Mouse (Mus musculus) intestine, postnatal 0 days (tissue): Measurements from ENCODE around the gene Evi2b. TPM values are rescaled to one million over a fixed set of nuclear protein-coding genes. Genes with fewer than 3 reads are reported as not detected.

ENCODE experiments used
- ATAC-seq: fragments of 200-750 bp; cut with Nextera tagmentation; 2 replicates; pipeline ENCODE4 v1.8.0; 2017; ENCODE audit warnings: mild to moderate bottlenecking, moderate TSS enrichment, moderate library complexity
- H3K27ac ChIP-seq: fragments of 300-500 bp; sonication (generic); 2 replicates; pipeline ENCODE4 v1.5.1; 2014; ENCODE audit warnings: mild to moderate bottlenecking, low read depth, low read length, moderate library complexity
- H3K27me3 ChIP-seq: fragments of 300-500 bp; sonication (generic); replicated peaks from 2 replicates; pipeline ENCODE4 v1.6.1; 2014; ENCODE audit warnings: low read length, mixed read lengths; ENCODE audit not compliant: control insufficient read depth, insufficient read depth
- H3K36me3 ChIP-seq: fragments of 300-500 bp; sonication (generic); 2 replicates; pipeline ENCODE4 v1.6.1; 2014; ENCODE audit warnings: mild to moderate bottlenecking, moderate library complexity; ENCODE audit not compliant: control insufficient read depth, insufficient read depth
- H3K4me1 ChIP-seq: fragments of 300-500 bp; sonication (generic); replicated peaks from 2 replicates; pipeline ENCODE4 v1.6.1; 2014; ENCODE audit warnings: antibody characterized with exemption, low read length, mixed read lengths; ENCODE audit not compliant: control insufficient read depth, insufficient read depth
- H3K4me2 ChIP-seq: fragments of 300-500 bp; sonication (generic); replicated peaks from 2 replicates; pipeline ENCODE4 v1.6.1; 2014; ENCODE audit warnings: low read depth, mild to moderate bottlenecking, moderate library complexity
- H3K4me3 ChIP-seq: fragments of 300-500 bp; sonication (generic); 2 replicates; pipeline ENCODE4 v1.5.1; 2014; ENCODE audit warnings: low read depth, low read length
- H3K9ac ChIP-seq: fragments of 300-500 bp; sonication (generic); 2 replicates; pipeline ENCODE4 v1.6.1; 2014; ENCODE audit warnings: mild to moderate bottlenecking, low read depth, low read length
- H3K9me3 ChIP-seq: fragments of 300-500 bp; sonication (generic); 2 replicates; pipeline ENCODE4 v1.6.1; 2016; ENCODE audit warnings: mixed run types; ENCODE audit not compliant: control insufficient read depth
- CTCF ChIP-seq: sonication (generic); IDR thresholded peaks from 2 replicates; pipeline ENCODE4 v1.5.1; 2016; ENCODE audit warnings: low read depth, mild to moderate bottlenecking, control low read depth, antibody characterized with exemption, moderate library complexity
- WGBS: fragments of 180-500 bp; shearing (Covaris S2); extraction: QIAGEN DNeasy Blood & Tissue Kit; methylation state at CpG from one replicate; pipeline ENCODE4 v1.1.7; 2014; 5-methylcytosine and 5-hydroxymethylcytosine counted together
- polyA plus RNA-seq: library from polyadenylated mRNA; unstranded; fragments of >200 nt; fragmentation: Nextera tagmentation; extraction: Ambion mirVana; gene quantifications from 2 replicates; pipeline ENCODE4 v1.2.1, GENCODE M21; 2015

Gene Evi2b
- polyA plus RNA-seq, 1 experiment from 2014 or later, result 1.2 TPM

GRCm38 (mm10) chr11:79530774-79531173 is 7.2 kb upstream of the Evi2b start:
- WGBS, result 87% methylated on average over 11 of the region's 11 CpGs
- no peak overlapping the region for H3K27ac ChIP-seq
- no peak for ATAC-seq

GRCm38 (mm10) chr11:79530333-79530761 is 6.8 kb upstream of the Evi2b start, which contains the start of the genes Evi2 and Evi2a:
Evi2 (minus strand) TSS chr11:79530589.
Evi2a (minus strand) TSS chr11:79530609.
- H3K9me3 ChIP-seq, result no peaks in the 10 kb centered on the region
- no peak within 1 kb of the TSS for H3K4me2 ChIP-seq
- no peak for ATAC-seq
- no peak within 1 kb of the TSS for H3K9ac ChIP-seq
- no peak within 1 kb of the TSS for H3K4me3 ChIP-seq
- 0 out of 2 replicates have a peak, but pooled peaks cover under 1% of the 10 kb centered on the region for H3K36me3 ChIP-seq
- TF ChIP-seq CTCF, result no peak
- H3K4me1 ChIP-seq, result no peaks in the 10 kb centered on the region
- no peak within 1 kb of the TSS for H3K27ac ChIP-seq
- H3K27me3 ChIP-seq, result no peaks in the 10 kb centered on the region
- WGBS, result 86% methylated on average over 7 of the region's 7 CpGs

More at GRCm38 (mm10) chr11:79530774-79531173, 7.2 kb upstream of the Evi2b start:
- Histone ChIP-seq H3K4me2 (no peak overlapping the region), H3K4me3 (no peak overlapping the region), H3K36me3 (0 out of 2 replicates have a peak, but pooled peaks cover 5% of the 10 kb centered on the region), H3K27me3 (no peaks in the 10 kb centered on the region), H3K4me1 (no peaks in the 10 kb centered on the region), H3K9ac (no peak overlapping the region), H3K9me3 (no peaks in the 10 kb centered on the region)
- no peak for TF ChIP-seq CTCF

DNA sequence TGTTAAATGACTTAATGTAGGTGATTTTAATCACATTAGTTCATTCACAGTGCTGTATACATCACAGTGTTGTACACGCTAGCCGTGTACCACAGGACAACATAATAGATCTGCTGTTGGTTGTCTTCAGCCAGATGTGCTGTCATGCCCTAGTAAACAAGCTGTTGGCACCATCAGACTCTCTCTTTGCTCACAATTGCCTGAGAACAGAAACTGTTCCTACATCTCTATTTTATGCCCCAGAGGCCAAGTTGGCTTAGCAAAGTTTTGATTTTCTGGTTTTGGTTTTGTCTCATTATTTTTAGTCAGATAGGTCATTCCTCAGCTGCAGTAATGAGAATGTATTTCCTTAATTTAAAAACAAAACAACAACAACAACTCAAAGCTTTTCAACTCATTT is 6.2 kb upstream of the Evi2b start:
- Histone ChIP-seq H3K4me3 (no peak overlapping the region), H3K4me2 (no peak overlapping the region), H3K9ac (no peak overlapping the region), H3K36me3 (no peaks in the 10 kb centered on the region), H3K27me3 (no peaks in the 10 kb centered on the region), H3K9me3 (no peaks in the 10 kb centered on the region), H3K4me1 (no peaks in the 10 kb centered on the region), H3K27ac (no peak overlapping the region)
- ATAC-seq, result no peak
- no peak for TF ChIP-seq CTCF
- 79% methylated on average over 2 of the region's 2 CpGs for WGBS

- no peaks in the 10 kb centered on the region; the same call in 1 of the 2 replicates for H3K36me3 ChIP-seq
- 91% methylated on average over 6 of the region's 6 CpGs for whole genome bisulfite sequencing
- H3K4me2 ChIP-seq, result no peak overlapping the region
- H3K9me3 ChIP-seq, result no peaks in the 10 kb centered on the region
- H3K4me3 ChIP-seq, result no peak overlapping the region
- no peaks in the 10 kb centered on the region for H3K4me1 ChIP-seq
- H3K9ac ChIP-seq, result no peak overlapping the region
- H3K27ac ChIP-seq, result no peak overlapping the region
- no peak for TF ChIP-seq CTCF
- no peak for ATAC-seq
- H3K27me3 ChIP-seq, result no peaks in the 10 kb centered on the region
These were observed 5.7 kb upstream of the Evi2b start for GRCm38 (mm10) chr11:79529226-79529625.

DNA sequence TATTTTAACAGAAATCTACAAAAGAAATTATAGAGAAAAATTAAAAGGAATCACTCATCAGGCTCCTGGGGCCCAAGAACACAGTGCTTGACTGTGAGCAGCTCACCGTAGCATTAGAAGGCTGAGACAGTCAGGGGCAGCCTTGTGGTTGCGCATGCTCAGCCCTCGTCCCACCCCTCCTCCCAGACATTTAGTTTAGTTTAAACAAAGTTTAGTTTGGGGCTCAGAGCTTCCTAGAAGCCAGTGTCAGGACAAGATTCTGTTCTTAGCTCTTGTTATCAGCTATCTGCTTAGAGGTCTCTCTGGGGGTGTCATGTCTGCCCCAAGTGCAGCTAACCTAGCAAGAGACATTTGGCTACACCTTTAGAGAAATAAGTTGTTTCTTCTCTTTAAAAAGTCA is 5.0 kb upstream of the Evi2b start:
- Histone ChIP-seq H3K9ac (no peak overlapping the region), H3K27me3 (no peaks in the 10 kb centered on the region), H3K4me2 (no peak overlapping the region), H3K36me3 (no peaks in the 10 kb centered on the region; the same call in 1 of the 2 replicates), H3K27ac (no peak overlapping the region), H3K4me1 (no peaks in the 10 kb centered on the region), H3K4me3 (no peak overlapping the region), H3K9me3 (no peaks in the 10 kb centered on the region)
- no peak for ATAC-seq
- TF ChIP-seq CTCF, result no peak
- 78% methylated on average over 3 of the region's 3 CpGs for WGBS

GRCm38 (mm10) chr11:79527739-79528384 is 4.3 kb upstream of the Evi2b start:
- H3K27ac ChIP-seq, result peak overlapping the region; percentile 35; the same call in 1 of the 2 replicates
- 81% methylated on average over 5 of the region's 5 CpGs for WGBS
- H3K9ac ChIP-seq, result no peak overlapping the region
- H3K36me3 ChIP-seq, result no peaks in the 10 kb centered on the region; the same call in 1 of the 2 replicates
- no peak overlapping the region for H3K4me3 ChIP-seq
- no peak overlapping the region for H3K4me2 ChIP-seq
- no peaks in the 10 kb centered on the region for H3K27me3 ChIP-seq
- no peaks in the 10 kb centered on the region for H3K9me3 ChIP-seq
- ATAC-seq, result no peak
- no peak for TF ChIP-seq CTCF
- no peaks in the 10 kb centered on the region for H3K4me1 ChIP-seq
